Mouse (Mus musculus) liver, embryonic 14.5 days (tissue): ENCODE measurements around the gene Gstp3. TPM values are rescaled to one million over a fixed set of nuclear protein-coding genes. Genes with fewer than 3 reads are reported as not detected.
A peak's percentile ranks its signal among the peaks of the same experiment; 100 is the strongest.
"Not testable (repeated sequence)": the region's sequence is repeated elsewhere in the genome, so short reads cannot be mapped to it uniquely, and the experiment has no call there.

Source experiments
- ATAC-seq: fragments of 200-750 bp; cut with Nextera tagmentation; 2 replicates; pipeline ENCODE4 v1.8.0; 2017; ENCODE audit warnings: moderate number of reproducible peaks, mild to moderate bottlenecking, moderate library complexity; ENCODE audit not compliant: insufficient read depth
- DNase-seq, 3 experiments: peaks; one replicate each; pipeline ENCODE4 v3.0.0-alpha.2; 2012 to 2013; ENCODE audit warnings: low read depth in 3 of 3, low spot score in 3 of 3
- H3K27ac ChIP-seq: fragments of 300-500 bp; sonication (generic); 2 replicates; pipeline ENCODE4 v1.5.1; 2014; ENCODE audit warnings: moderate library complexity, mild to moderate bottlenecking, control low read depth, inconsistent platforms
- H3K27me3 ChIP-seq: fragments of 300-500 bp; sonication (generic); 2 replicates; pipeline ENCODE4 v1.6.1; 2014; ENCODE audit warnings: mild to moderate bottlenecking, low read length, moderate library complexity; ENCODE audit not compliant: control insufficient read depth, insufficient read depth
- H3K36me3 ChIP-seq: fragments of 300-500 bp; sonication (generic); replicated peaks from 2 replicates; pipeline ENCODE4 v1.6.1; 2014; ENCODE audit warnings: low read depth; ENCODE audit not compliant: control insufficient read depth, insufficient read depth
- H3K4me1 ChIP-seq, 2 experiments: fragments of 200-500 bp in 1 of 2; fragments of 300-500 bp in 1 of 2; sonication (generic) in 1 of 2; replicated peaks; 2 replicates each; pipeline ENCODE4 v1.6.1; 2012 to 2014; ENCODE audit warnings: antibody characterized with exemption in 1 of 2, inconsistent platforms in 1 of 2, low read length in 1 of 2; ENCODE audit not compliant: control insufficient read depth in 2 of 2, insufficient read depth in 2 of 2
- H3K4me2 ChIP-seq: fragments of 300-500 bp; sonication (generic); 2 replicates; pipeline ENCODE4 v1.6.1; 2014; ENCODE audit warnings: low read depth, mild to moderate bottlenecking, control low read depth, moderate library complexity
- H3K4me3 ChIP-seq, 2 experiments: fragments of 200-500 bp in 1 of 2; fragments of 300-500 bp in 1 of 2; sonication (generic) in 1 of 2; 2 replicates each; pipeline ENCODE4 v1.5.1; 2012 to 2014; ENCODE audit warnings: low read depth in 2 of 2, low read length in 2 of 2, mild to moderate bottlenecking in 2 of 2, control low read depth in 1 of 2, inconsistent platforms in 1 of 2, moderate library complexity in 1 of 2; ENCODE audit not compliant: insufficient read depth in 1 of 2
- H3K9ac ChIP-seq: fragments of 300-500 bp; sonication (generic); replicated peaks from 2 replicates; pipeline ENCODE4 v1.6.1; 2014; ENCODE audit warnings: mild to moderate bottlenecking, control low read depth, moderate library complexity
- H3K9me3 ChIP-seq: fragments of 300-500 bp; sonication (generic); 2 replicates; pipeline ENCODE4 v1.6.1; 2016; ENCODE audit warnings: low read length, mixed read lengths; ENCODE audit not compliant: control insufficient read depth
- CTCF ChIP-seq: IDR thresholded peaks from 2 replicates; pipeline ENCODE4 v1.5.1; 2016; ENCODE audit warnings: antibody characterized with exemption, low read depth, control low read depth
- EP300 ChIP-seq: IDR thresholded peaks from 2 replicates; pipeline ENCODE4 v1.6.1; 2016; ENCODE audit warnings: antibody characterized with exemption, low read depth
- WGBS: fragments of 180-500 bp; shearing (Covaris S2); extraction: QIAGEN DNeasy Blood & Tissue Kit; methylation state at CpG from one replicate; pipeline ENCODE4 v1.1.7; 2014; ENCODE audit not compliant: insufficient replicate concordance; 5-methylcytosine and 5-hydroxymethylcytosine counted together
- polyA plus RNA-seq, 2 experiments: library from polyadenylated mRNA; depleted of rRNA in 1 of 2; stranded (reverse) in 1 of 2; unstranded in 1 of 2; fragments of >200 nt; fragmentation: Nextera tagmentation in 1 of 2; extraction: Ambion mirVana in 1 of 2; gene quantifications; 2 replicates each; pipeline versions ENCODE4 v1.2.1 to v1.2.3; 2012 to 2014

The Gstp3 gene
- polyA plus RNA-seq, 2 experiments: 69.6 to 78.5 TPM

GRCm38 (mm10) chr19:4051741-4052515, 7.4 kb downstream of the Gstp3 start:
- no peaks in the 10 kb centered on the region for H3K9me3 ChIP-seq
- no peak overlapping the region for H3K4me2 ChIP-seq
- no peak overlapping the region for H3K9ac ChIP-seq
- no peak for DNase-seq
- TF ChIP-seq EP300 (no peak), CTCF (peak; percentile 94)
- no peaks in the 10 kb centered on the region for H3K36me3 ChIP-seq
- peaks cover 9 to 26% of the 10 kb centered on the region in 2 experiments for H3K4me1 ChIP-seq
- H3K27me3 ChIP-seq: no peaks in the 10 kb centered on the region
- no peak overlapping the region for H3K27ac ChIP-seq
- WGBS: 51% methylated on average over 10 of the region's 10 CpGs
- no peak overlapping the region for H3K4me3 ChIP-seq
- no peak for ATAC-seq

GRCm38 (mm10) chr19:4051016-4051415, 8.4 kb downstream of the Gstp3 start:
- Histone ChIP-seq H3K36me3 (no peaks in the 10 kb centered on the region), H3K27ac (no peak overlapping the region), H3K9me3 (no peaks in the 10 kb centered on the region), H3K4me2 (no peak overlapping the region), H3K27me3 (no peaks in the 10 kb centered on the region), H3K4me1 (peaks cover 18 to 29% of the 10 kb centered on the region in 2 experiments), H3K9ac (no peak overlapping the region), H3K4me3 (no peak overlapping the region)
- ATAC-seq (no peak), DNase-seq (no peak)
- no peak for TF ChIP-seq EP300
- TF ChIP-seq CTCF: peak; percentile 65
- 90% methylated on average over 5 of the region's 5 CpGs for WGBS

GRCm38 (mm10) chr19:4049069-4049468, 10.3 kb downstream of the Gstp3 start:
- H3K4me3 ChIP-seq, H3K36me3 ChIP-seq, H3K27me3 ChIP-seq, ATAC-seq, H3K4me2 ChIP-seq, H3K9ac ChIP-seq, DNase-seq, H3K27ac ChIP-seq, H3K9me3 ChIP-seq: not testable (repeated sequence)
- TF ChIP-seq CTCF: peak; percentile 38; the same call in 1 of the 2 replicates
- WGBS: 75% methylated on average over 5 of the region's 5 CpGs
- H3K4me1 ChIP-seq: peaks cover 25 to 35% of the 10 kb centered on the region in 2 experiments

- Histone ChIP-seq H3K4me2 (peak overlapping the region; percentile 70), H3K4me1 (peaks cover 25 to 42% of the 10 kb centered on the region in 2 experiments), H3K36me3 (no peaks in the 10 kb centered on the region), H3K4me3 (0 out of 4 replicates have a peak overlapping the region, but pooled peaks of 1 of the 2 experiments have one; percentile 1), H3K9me3 (no peaks in the 10 kb centered on the region), H3K9ac (no peak overlapping the region), H3K27me3 (no peaks in the 10 kb centered on the region), H3K27ac (peak overlapping the region; percentile 96; the same call in 1 of the 2 replicates)
- DNase-seq (peak; percentile 71 to 76 (median 75)), ATAC-seq (no peak)
- 12% methylated on average over 4 of the region's 4 CpGs for WGBS
- TF ChIP-seq EP300 (no peak), CTCF (peak; percentile 91)
These were observed 11.5 kb downstream of the Gstp3 start for GRCm38 (mm10) chr19:4047859-4048258.

- peak overlapping the region; percentile 60 for H3K9ac ChIP-seq
- ATAC-seq: peak; percentile 75
These were observed 12.5 kb downstream of the Gstp3 start for GRCm38 (mm10) chr19:4046866-4047254.

More at GRCm38 (mm10) chr19:4046866-4047254, 12.5 kb downstream of the Gstp3 start:
- Histone ChIP-seq H3K27ac (peak overlapping the region; percentile 96), H3K4me3 (peak overlapping the region; percentile 27 to 32), H3K27me3 (no peaks in the 10 kb centered on the region), H3K36me3 (no peaks in the 10 kb centered on the region), H3K4me2 (peak overlapping the region; percentile 70), H3K9me3 (no peaks in the 10 kb centered on the region), H3K4me1 (peaks cover 25 to 42% of the 10 kb centered on the region in 2 experiments)
- TF ChIP-seq CTCF (no peak), EP300 (no peak; the same call in 1 of the 2 replicates)
- DNase-seq: peak; percentile 70 to 76 (median 70)
- WGBS: 26% methylated on average over 8 of the region's 8 CpGs
